Mouse (Mus musculus) limb, embryonic 14.5 days (tissue): ENCODE data around the gene Slc2a5. TPM values are rescaled to one million over a fixed set of nuclear protein-coding genes. Genes with fewer than 3 reads are reported as not detected.

Experiments
- ATAC-seq: fragments of 200-750 bp; cut with Nextera tagmentation; 2 replicates; pipeline ENCODE4 v1.8.0; 2017; ENCODE audit warnings: low read depth, moderate number of reproducible peaks, moderate TSS enrichment; ENCODE audit not compliant: low FRiP score
- DNase-seq: peaks from one replicate; pipeline ENCODE4 v3.0.0-alpha.2; 2015; ENCODE audit warnings: low spot score
- H3K27ac ChIP-seq: fragments of 300-500 bp; sonication (generic); replicated peaks from 2 replicates; pipeline ENCODE4 v1.5.1; 2014; ENCODE audit warnings: low read depth, mild to moderate bottlenecking, low read length, moderate library complexity, mixed read lengths
- H3K27me3 ChIP-seq: fragments of 300-500 bp; sonication (generic); 2 replicates; pipeline ENCODE4 v1.6.1; 2014; ENCODE audit warnings: low read length, mixed read lengths; ENCODE audit not compliant: control insufficient read depth, insufficient read depth
- H3K36me3 ChIP-seq: fragments of 300-500 bp; sonication (generic); 2 replicates; pipeline ENCODE4 v1.6.1; 2014; ENCODE audit warnings: mild to moderate bottlenecking, low read length, moderate library complexity, mixed read lengths; ENCODE audit not compliant: control insufficient read depth, insufficient read depth
- H3K4me1 ChIP-seq: fragments of 300-500 bp; sonication (generic); 2 replicates; pipeline ENCODE4 v1.6.1; 2014; ENCODE audit warnings: antibody characterized with exemption, low read length, mixed read lengths; ENCODE audit not compliant: control insufficient read depth, insufficient read depth
- H3K4me2 ChIP-seq: fragments of 300-500 bp; sonication (generic); replicated peaks from 2 replicates; pipeline ENCODE4 v1.6.1; 2014; ENCODE audit warnings: low read depth, mild to moderate bottlenecking, low read length, moderate library complexity; ENCODE audit not compliant: severe bottlenecking
- H3K4me3 ChIP-seq: fragments of 300-500 bp; sonication (generic); replicated peaks from 2 replicates; pipeline ENCODE4 v1.5.1; 2014; ENCODE audit warnings: low read length
- H3K9ac ChIP-seq: fragments of 300-500 bp; sonication (generic); 2 replicates; pipeline ENCODE4 v1.6.1; 2014; ENCODE audit warnings: mild to moderate bottlenecking, low read depth, low read length, moderate library complexity; ENCODE audit not compliant: severe bottlenecking
- H3K9me3 ChIP-seq: fragments of 300-500 bp; sonication (generic); 2 replicates; pipeline ENCODE4 v1.6.1; 2016; ENCODE audit warnings: low read length; ENCODE audit not compliant: control insufficient read depth
- POLR2A ChIP-seq: fragments of 200-500 bp; IDR thresholded peaks from 2 replicates; pipeline ENCODE4 v1.8.0; 2012; ENCODE audit warnings: inconsistent platforms, mild to moderate bottlenecking, moderate library complexity, borderline replicate concordance; ENCODE audit not compliant: insufficient read depth, insufficient read length; ENCODE audit errors: extremely low read depth
- WGBS: fragments of 180-500 bp; shearing (Covaris S2); extraction: QIAGEN DNeasy Blood & Tissue Kit; methylation state at CpG from one replicate; pipeline ENCODE4 v1.1.7; 2014; 5-methylcytosine and 5-hydroxymethylcytosine counted together
- polyA plus RNA-seq, 2 experiments: library from polyadenylated mRNA; depleted of rRNA in 1 of 2; stranded (reverse) in 1 of 2; unstranded in 1 of 2; fragments of >200 nt; fragmentation: Nextera tagmentation in 1 of 2; extraction: Ambion mirVana in 1 of 2; gene quantifications; 2 replicates each; pipeline versions ENCODE4 v1.2.1 to v1.2.3; 2012 to 2014

The Slc2a5 gene
- polyA plus RNA-seq, 2 experiments, result 2.2 to 2.6 TPM

- H3K27me3 ChIP-seq, result no peaks in the 10 kb centered on the region
- no peaks in the 10 kb centered on the region for H3K36me3 ChIP-seq
- ATAC-seq (no peak), DNase-seq (no peak)
- H3K4me2 ChIP-seq, result no peak overlapping the region
- no peaks in the 10 kb centered on the region for H3K9me3 ChIP-seq
- no peak overlapping the region for H3K4me3 ChIP-seq
- TF ChIP-seq POLR2A, result no peak
- 40% methylated on average over 10 of the region's 12 CpGs for WGBS
- peaks cover 16% of the 10 kb centered on the region for H3K4me1 ChIP-seq
- no peak overlapping the region for H3K27ac ChIP-seq
- no peak overlapping the region for H3K9ac ChIP-seq
These were observed 25.3 kb upstream of the Slc2a5 start for GRCm38 (mm10) chr4:150093560-150094462.

- Histone ChIP-seq H3K36me3 (no peaks in the 10 kb centered on the region), H3K27me3 (no peaks in the 10 kb centered on the region), H3K4me1 (peaks cover 16% of the 10 kb centered on the region), H3K9me3 (no peaks in the 10 kb centered on the region), H3K4me2 (no peak overlapping the region), H3K9ac (no peak overlapping the region), H3K27ac (no peak overlapping the region), H3K4me3 (no peak overlapping the region)
- WGBS, result 52% methylated on average over 5 of the region's 5 CpGs
- TF ChIP-seq POLR2A, result no peak
- DNase-seq (no peak), ATAC-seq (0 out of 2 replicates have a peak, but pooled peaks have one; percentile 21)
These were observed 24.7 kb upstream of the Slc2a5 start for GRCm38 (mm10) chr4:150094463-150094789.

- Histone ChIP-seq H3K4me1 (peaks cover 16% of the 10 kb centered on the region), H3K27me3 (no peaks in the 10 kb centered on the region), H3K9me3 (no peaks in the 10 kb centered on the region), H3K4me2 (no peak overlapping the region), H3K27ac (no peak overlapping the region), H3K4me3 (no peak overlapping the region), H3K9ac (no peak overlapping the region), H3K36me3 (no peaks in the 10 kb centered on the region)
- DNase-seq (no peak), ATAC-seq (no peak)
- WGBS, result 74% methylated on average over 7 of the region's 7 CpGs
- TF ChIP-seq POLR2A, result no peak
These were observed 22.8 kb upstream of the Slc2a5 start for GRCm38 (mm10) chr4:150096309-150096708.

GRCm38 (mm10) chr4:150097847-150098246 lies 21.2 kb upstream of the Slc2a5 start:
- H3K4me1 ChIP-seq, result peaks cover 16% of the 10 kb centered on the region
- no peaks in the 10 kb centered on the region for H3K9me3 ChIP-seq
- TF ChIP-seq POLR2A, result no peak
- no peak overlapping the region for H3K9ac ChIP-seq
- 53% methylated on average over 4 of the region's 4 CpGs for WGBS
- ATAC-seq, result no peak
- no peak overlapping the region for H3K4me3 ChIP-seq
- H3K27me3 ChIP-seq, result no peaks in the 10 kb centered on the region
- 0 out of 2 replicates have a peak, but pooled peaks cover 4% of the 10 kb centered on the region for H3K36me3 ChIP-seq
- H3K27ac ChIP-seq, result no peak overlapping the region
- no peak overlapping the region for H3K4me2 ChIP-seq
- DNase-seq, result no peak

GRCm38 (mm10) chr4:150098880-150099279 lies 20.2 kb upstream of the Slc2a5 start:
- 16% methylated on average over 10 of the region's 10 CpGs for WGBS
- H3K4me2 ChIP-seq, result no peak overlapping the region
- no peak overlapping the region for H3K9ac ChIP-seq
- no peaks in the 10 kb centered on the region for H3K9me3 ChIP-seq
- DNase-seq (peak; percentile 77), ATAC-seq (0 out of 2 replicates have a peak, but pooled peaks have one; percentile 48)
- TF ChIP-seq POLR2A, result no peak
- no peak overlapping the region for H3K27ac ChIP-seq
- no peak overlapping the region for H3K4me3 ChIP-seq
- peaks cover 10% of the 10 kb centered on the region for H3K4me1 ChIP-seq
- 0 out of 2 replicates have a peak, but pooled peaks cover 4% of the 10 kb centered on the region for H3K36me3 ChIP-seq
- H3K27me3 ChIP-seq, result no peaks in the 10 kb centered on the region
